Mouse (Mus musculus) megakaryocyte-erythroid progenitor cell, adult 5-6 weeks (primary cell): ENCODE measurements around the gene Eno4. TPM values are rescaled to one million over a fixed set of nuclear protein-coding genes. Genes with fewer than 3 reads are reported as not detected.

Source experiments
- ATAC-seq: replicated peaks from 2 replicates; pipeline ENCODE4 v1.8.0; 2016; ENCODE audit warnings: mild to moderate bottlenecking, inconsistent platforms; ENCODE audit not compliant: severe bottlenecking, poor library complexity, low FRiP score, low TSS enrichment
- total RNA-seq, 2 experiments: library from RNA; stranded (forward) in 1 of 2; stranded (reverse) in 1 of 2; fragments of 200-1000, 215-1000 nt in 1 of 2; fragments of >200 nt in 1 of 2; fragmentation: Nextera tagmentation in 1 of 2; gene quantifications; 2 replicates each; pipeline ENCODE4 v1.2.3; 2014 to 2017

Eno4 gene
- total RNA-seq, 2 experiments from 2014 or later: not detected

GRCm38 (mm10) chr19:58968731-58969506, 25.7 kb downstream of the Eno4 start:
- no peak for ATAC-seq

GRCm38 (mm10) chr19:58970826-58971225, 27.6 kb downstream of the Eno4 start:
- ATAC-seq: no peak

- ATAC-seq: no peak
Measured at GRCm38 (mm10) chr19:58974126-58974525, 30.9 kb downstream of the Eno4 start.

GRCm38 (mm10) chr19:58975216-58975863, 32.1 kb downstream of the Eno4 start:
- ATAC-seq: no peak

GRCm38 (mm10) chr19:58978401-58979171, 35.4 kb downstream of the Eno4 start:
- peak; percentile 85; the same call in 1 of the 2 replicates for ATAC-seq

- no peak for ATAC-seq
Measured at GRCm38 (mm10) chr19:58979436-58980055, 36.3 kb downstream of the Eno4 start.

GRCm38 (mm10) chr19:58980056-58980440, 36.8 kb downstream of the Eno4 start:
- no peak for ATAC-seq

GRCm38 (mm10) chr19:58981571-58981970, 38.3 kb downstream of the Eno4 start:
- ATAC-seq: no peak

- no peak for ATAC-seq
Measured at GRCm38 (mm10) chr19:59002827-59003226, 59.6 kb downstream of the Eno4 start.

- no peak for ATAC-seq
Measured at GRCm38 (mm10) chr19:59006577-59007340, 63.5 kb downstream of the Eno4 start.

GRCm38 (mm10) chr19:59010802-59011201, 67.6 kb downstream of the Eno4 start:
- no peak for ATAC-seq

Other genes starting within 250 kb of the Eno4 start
- gene Pnliprp1, start 214.5 kb upstream of the Eno4 start, total RNA-seq (2014; fragmentation: Nextera tagmentation): not detected in 2 replicates
- not detected in 2 replicates for gene Pnliprp1, start 214.5 kb upstream of the Eno4 start, total RNA-seq (2017)
- gene Pnliprp2, start 183.7 kb upstream of the Eno4 start, total RNA-seq (2014; fragmentation: Nextera tagmentation): not detected in 2 replicates
- not detected in 2 replicates for gene Pnliprp2, start 183.7 kb upstream of the Eno4 start, total RNA-seq (2017)
- gene 1700019N19Rik, start 149.0 kb upstream of the Eno4 start, total RNA-seq (2014; fragmentation: Nextera tagmentation): not detected in 2 replicates
- not detected in 2 replicates for gene 1700019N19Rik, start 149.0 kb upstream of the Eno4 start, total RNA-seq (2017)
- not detected in 2 replicates for gene Hspa12a, start 229 bp downstream of the Eno4 start, total RNA-seq (2014; fragmentation: Nextera tagmentation)
- gene Hspa12a, start 229 bp downstream of the Eno4 start, total RNA-seq (2017): 0.19 TPM in 1 of 2 replicates, not detected in the other
- 1.8 TPM in 1 of 2 replicates, not detected in the other for gene Shtn1, start 132.7 kb downstream of the Eno4 start, total RNA-seq (2014; fragmentation: Nextera tagmentation)
- gene Shtn1, start 132.7 kb downstream of the Eno4 start, total RNA-seq (2017): 0.23 and 0.42 TPM in 2 replicates
- not detected in 2 replicates for gene Vax1, start 226.6 kb downstream of the Eno4 start, total RNA-seq (2014; fragmentation: Nextera tagmentation)
- gene Vax1, start 226.6 kb downstream of the Eno4 start, total RNA-seq (2017): not detected in 2 replicates